ENCODE assay signal across 8 mouse cellular contexts in genomic region chr2:165954872-165955271, GRCm38 (mm10). TPM values are rescaled to one million over a fixed set of nuclear protein-coding genes. Genes with fewer than 3 reads are reported as not detected.
A peak's percentile ranks its signal among the peaks of the same experiment; 100 is the strongest.
DNase-seq lines count a peak whose midpoint lies in the region; ATAC-seq lines count a peak whose summit lies in the region.

No protein-coding gene starts in this region.

- 93% methylated on average over 20 of the region's 20 CpGs for WGBS in forebrain, embryonic 13.5 days

- H3K9ac ChIP-seq in forebrain, embryonic 13.5 days, result no peak overlapping the region

- H3K36me3 ChIP-seq in forebrain, embryonic 13.5 days (ENCODE audit: poor library complexity, severe bottlenecking), result no peaks in the 10 kb centered on the region

- peak; percentile 87 for ATAC-seq in inflammation-experienced regulatory T-cells, adult 6 months
- ATAC-seq in forebrain, embryonic 13.5 days, result no peak

- peak; percentile 3 to 38 for DNase-seq in left cerebral cortex, postnatal 25 days (ENCODE audit: low spot score in 2 of 2)
- DNase-seq in left cerebral cortex, adult 8-10 months (ENCODE audit: low spot score in 2 of 2), result no peak
- DNase-seq in lung, adult 18-20 months, result peak; percentile 66 to 67
- DNase-seq in spleen, postnatal 14 days (ENCODE audit: low spot score in 2 of 2), result peak; percentile 49
- DNase-seq in cerebellum, adult 11 months, result no peak

- intact Hi-C loops in left cerebral cortex, postnatal 25 days (cut with DNase I), result no loop called here

- H3K27ac ChIP-seq in brown adipose tissue, adult 24 weeks (replicated peaks; ENCODE audit: low read depth, low read length), result peak overlapping the region; percentile 78
- no peak overlapping the region for H3K27ac ChIP-seq in forebrain, embryonic 13.5 days

- no peaks in the 10 kb centered on the region for H3K27me3 ChIP-seq in forebrain, embryonic 13.5 days

- H3K4me3 ChIP-seq in brown adipose tissue, adult 24 weeks (ENCODE audit: insufficient read depth, low read depth, low read length), result peak overlapping the region; percentile 26
- H3K4me3 ChIP-seq in forebrain, embryonic 13.5 days, result no peak overlapping the region

- H3K4me1 ChIP-seq in brown adipose tissue, adult 24 weeks (ENCODE audit: control insufficient read depth, insufficient read depth, insufficient read length, low read length), result peaks cover 9% of the 10 kb centered on the region
- peaks cover 6% of the 10 kb centered on the region; the same call in 1 of the 2 replicates for H3K4me1 ChIP-seq in forebrain, embryonic 13.5 days

- H3K9me3 ChIP-seq in forebrain, embryonic 13.5 days (replicated peaks), result no peaks in the 10 kb centered on the region

- H3K4me2 ChIP-seq in forebrain, embryonic 13.5 days, result no peak overlapping the region

RNA-seq across cellular contexts. Expression of gene Ncoa3, which starts 37.6 kb away (rescaled TPM):
- 10 to 100 TPM; 34.9 to 37.9 TPM for total RNA-seq in left cerebral cortex, postnatal 25 days (2021)
- total RNA-seq in left cerebral cortex, adult 8-10 months (2022), result 10 to 100 TPM; 33.3 to 35.9 (median 34.5) TPM
- 7.8 and 10.1 TPM in 2 replicates for polyA plus RNA-seq in brown adipose tissue, adult 24 weeks (2012; ENCODE audit: insufficient read depth, insufficient read length, missing spikeins)
- 10 to 100 TPM; 36.0 to 74.1 (median 67.4) TPM for polyA plus RNA-seq in inflammation-experienced regulatory T-cells, adult 6 months (2017; shearing (Covaris generic))
- polyA plus RNA-seq in forebrain, embryonic 13.5 days (2015; fragmentation: Nextera tagmentation; extraction: Ambion mirVana), result 9.1 and 9.7 TPM in 2 replicates

RNA-seq across cellular contexts. Expression of gene Zmynd8, which starts 56.1 kb away (rescaled TPM):
- total RNA-seq in left cerebral cortex, postnatal 25 days (2021), result 100 to 1,000 TPM; 160 to 162 TPM
- 100 to 1,000 TPM; 105 to 132 (median 130) TPM for total RNA-seq in left cerebral cortex, adult 8-10 months (2022)
- polyA plus RNA-seq in brown adipose tissue, adult 24 weeks (2012; ENCODE audit: insufficient read depth, insufficient read length, missing spikeins), result 6.7 and 17.9 TPM in 2 replicates
- polyA plus RNA-seq in inflammation-experienced regulatory T-cells, adult 6 months (2017; shearing (Covaris generic)), result 10 to 100 TPM; 43.3 to 65.6 (median 61.9) TPM
- 73.3 and 85.4 TPM in 2 replicates for polyA plus RNA-seq in forebrain, embryonic 13.5 days (2015; fragmentation: Nextera tagmentation; extraction: Ambion mirVana)

Comparison
In these comparisons a context has a peak if more than half of its experiments do, and no peak if none do; other contexts are left out.
1. DNase-seq: peak in left cerebral cortex, postnatal 25 days (2 of 2), lung, adult 18-20 months (2 of 2) and spleen, postnatal 14 days (2 of 2); none in left cerebral cortex, adult 8-10 months (0 of 2) and cerebellum, adult 11 months (single experiment).